Mouse (Mus musculus) embryonic fibroblast, embryonic 13.5 days (primary cell): ENCODE measurements around the gene Rad51. TPM values are rescaled to one million over a fixed set of nuclear protein-coding genes. Genes with fewer than 3 reads are reported as not detected.

ENCODE experiments used
- H3K27ac ChIP-seq: 2 replicates; pipeline ENCODE4 v1.5.1; 2012; ENCODE audit warnings: low read length, control low read depth, inconsistent platforms; ENCODE audit not compliant: insufficient read depth
- H3K4me1 ChIP-seq: 2 replicates; pipeline ENCODE4 v1.6.1; 2011; ENCODE audit warnings: low read length; ENCODE audit not compliant: control insufficient read depth, insufficient read depth
- H3K4me3 ChIP-seq: 2 replicates; pipeline ENCODE4 v1.5.1; 2011; ENCODE audit warnings: mild to moderate bottlenecking, control low read depth, low read length; ENCODE audit not compliant: insufficient read depth
- CTCF ChIP-seq: IDR thresholded peaks from 2 replicates; pipeline ENCODE4 v1.5.1; 2011; ENCODE audit warnings: mild to moderate bottlenecking, control low read depth, low read length, moderate library complexity, borderline replicate concordance; ENCODE audit not compliant: insufficient read depth
- POLR2A ChIP-seq: IDR thresholded peaks from 2 replicates; pipeline ENCODE4 v1.6.1; 2011; ENCODE audit warnings: low read depth, mild to moderate bottlenecking, control low read depth, low read length, moderate library complexity
- polyA plus RNA-seq: library from polyadenylated mRNA; stranded (reverse); fragments of >200 nt; gene quantifications from 2 replicates; pipeline ENCODE4 v1.2.4, GENCODE M21; 2011; ENCODE audit warnings: low read depth; ENCODE audit not compliant: missing spikeins, insufficient read length

Rad51 gene
- polyA plus RNA-seq, 1 experiment: 31.6 TPM

DNA sequence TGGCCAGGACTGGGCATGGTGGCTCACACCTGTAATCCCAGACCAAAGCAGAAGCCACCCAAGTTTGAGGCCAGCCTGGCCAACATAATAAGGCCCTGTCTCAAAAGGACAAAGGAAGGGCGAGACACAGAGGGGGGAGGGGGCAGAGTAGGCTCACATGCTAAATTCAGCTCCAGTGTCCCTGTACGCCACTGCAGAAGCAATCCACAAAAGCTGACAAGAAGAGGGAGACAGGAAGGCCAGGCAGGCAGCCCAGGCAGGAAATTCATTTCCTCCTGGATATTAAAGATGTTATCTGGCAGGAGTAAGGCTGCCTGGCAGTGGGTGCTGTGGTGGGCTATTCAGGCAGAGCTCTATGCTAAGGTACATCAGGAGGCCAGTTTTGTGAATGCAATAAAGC is 48.7 kb downstream of the Rad51 start:
- TF ChIP-seq CTCF: no peak
- TF ChIP-seq POLR2A: no peak
- Histone ChIP-seq H3K27ac (no peak overlapping the region), H3K4me3 (no peak overlapping the region), H3K4me1 (no peaks in the 10 kb centered on the region)

DNA sequence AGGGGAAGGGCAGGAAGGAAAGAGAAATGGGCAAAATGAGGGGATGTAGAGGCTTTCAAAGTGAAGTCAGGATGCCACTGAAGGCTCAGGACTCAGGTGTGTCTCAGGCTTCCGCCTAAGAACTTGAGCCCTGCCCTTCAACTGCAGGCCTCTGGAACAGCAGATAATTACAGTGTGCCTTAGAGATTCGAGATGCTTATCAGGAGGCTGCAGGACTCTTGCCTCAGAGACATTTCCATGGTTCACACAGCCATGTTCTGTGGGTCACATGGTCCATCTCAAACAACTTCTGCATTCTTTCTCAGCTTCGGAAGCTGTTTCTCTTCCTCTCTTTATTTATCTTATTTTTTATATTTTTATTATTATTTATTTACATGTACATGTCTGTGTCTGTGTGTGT is 50.5 kb downstream of the Rad51 start:
- no peak overlapping the region for H3K4me3 ChIP-seq
- no peak for TF ChIP-seq POLR2A
- TF ChIP-seq CTCF: no peak
- no peak overlapping the region for H3K27ac ChIP-seq
- H3K4me1 ChIP-seq: no peaks in the 10 kb centered on the region

DNA sequence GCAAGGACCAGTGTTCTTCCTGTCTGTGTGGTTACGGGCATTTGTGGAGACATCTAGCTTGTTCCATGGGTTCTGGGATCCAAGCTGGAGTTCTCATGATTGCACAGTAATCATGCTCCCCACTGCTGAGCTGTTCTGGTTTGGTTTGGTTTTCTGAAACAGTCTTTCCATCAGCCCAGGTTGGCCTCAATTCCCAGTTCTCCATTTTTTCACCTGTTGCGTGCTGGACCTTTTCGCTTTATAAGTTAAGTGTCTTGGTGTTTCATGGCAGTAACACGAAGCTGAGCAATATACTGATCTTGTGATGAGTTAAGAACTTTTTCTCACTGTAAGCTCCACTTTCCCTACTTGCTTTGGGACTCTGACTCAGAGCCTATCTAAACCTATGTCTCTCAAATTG is 51.4 kb downstream of the Rad51 start:
- no peaks in the 10 kb centered on the region for H3K4me1 ChIP-seq
- TF ChIP-seq CTCF: no peak
- no peak overlapping the region for H3K4me3 ChIP-seq
- H3K27ac ChIP-seq: no peak overlapping the region

DNA sequence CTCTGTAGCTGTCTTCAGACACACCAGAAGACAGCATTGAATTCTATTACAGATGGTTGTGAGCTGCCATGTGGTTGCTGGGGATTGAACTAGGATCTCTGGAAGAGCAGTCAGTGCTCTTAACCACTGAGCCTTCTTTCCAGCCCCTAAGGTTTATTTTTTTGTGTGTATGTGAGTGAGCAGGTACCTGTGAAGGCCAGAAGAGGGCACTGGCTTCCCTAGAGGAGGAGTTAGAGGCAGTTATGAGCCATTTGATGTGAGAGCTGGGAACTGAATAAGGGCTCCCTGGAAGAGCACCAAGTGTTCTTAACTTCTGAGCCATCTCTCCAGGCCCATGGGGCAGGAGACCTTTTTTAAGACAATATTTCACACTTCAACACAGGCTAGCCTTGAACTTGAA is 52.8 kb downstream of the Rad51 start:
- H3K27ac ChIP-seq: no peak overlapping the region
- H3K4me1 ChIP-seq: no peaks in the 10 kb centered on the region
- H3K4me3 ChIP-seq: no peak overlapping the region
- no peak for TF ChIP-seq POLR2A
- no peak for TF ChIP-seq CTCF

DNA sequence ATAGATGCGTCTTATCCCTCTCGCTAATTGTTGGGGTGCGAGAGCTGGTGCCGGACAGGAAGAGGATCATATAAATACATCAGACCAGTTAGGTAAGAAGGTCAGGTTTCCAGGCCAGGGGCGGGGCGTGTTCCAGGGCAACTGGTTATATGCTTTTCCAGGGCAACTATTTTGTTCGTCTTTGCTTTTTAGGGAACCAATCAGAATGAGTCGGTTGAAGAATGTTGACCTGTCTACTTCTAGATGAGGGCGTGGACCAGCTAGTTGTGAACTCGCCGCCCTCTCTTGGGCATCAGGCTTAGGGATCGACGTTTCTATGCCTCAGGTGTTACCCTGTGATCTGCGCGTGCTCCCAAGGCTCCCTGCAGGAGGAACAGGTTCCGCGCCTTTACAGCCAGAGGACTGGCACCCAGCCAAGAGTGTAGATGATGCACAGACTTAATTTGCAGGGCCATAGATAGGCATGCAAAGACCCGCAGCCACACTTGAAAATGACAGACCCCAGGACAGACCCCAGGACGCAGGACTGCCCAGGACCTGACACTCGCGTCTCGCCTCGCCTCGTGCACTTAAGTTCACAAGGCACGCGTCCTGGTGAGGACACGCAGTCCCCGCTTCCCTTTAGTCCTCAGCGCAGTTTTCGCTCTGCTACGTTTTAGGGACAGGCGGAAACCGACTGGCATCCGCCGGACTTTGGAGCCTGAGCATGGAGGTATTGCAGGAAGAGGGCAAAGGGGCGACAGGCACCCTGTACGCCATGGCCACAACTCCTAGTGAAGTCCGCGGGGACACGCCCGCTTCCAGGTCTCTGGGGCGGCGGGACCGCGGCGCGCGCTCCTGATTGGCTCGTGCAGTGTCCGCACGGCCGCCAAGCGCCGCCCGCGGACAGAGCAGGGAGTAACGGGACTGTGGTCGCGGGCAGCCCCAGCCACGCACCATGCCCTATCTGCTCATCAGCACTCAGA is 54.6 kb downstream of the Rad51 start, which contains the start of gene Gchfr:
Gene Gchfr (plus strand): TSS at position 873 of the 965 bp plus-strand sequence.
- Histone ChIP-seq H3K4me3 (peak within 1 kb of the TSS; percentile 43), H3K4me1 (peaks cover 6% of the 10 kb centered on the region; the same call in 1 of the 2 replicates), H3K27ac (no peak within 1 kb of the TSS)
- TF ChIP-seq CTCF: no peak
- no peak for TF ChIP-seq POLR2A

DNA sequence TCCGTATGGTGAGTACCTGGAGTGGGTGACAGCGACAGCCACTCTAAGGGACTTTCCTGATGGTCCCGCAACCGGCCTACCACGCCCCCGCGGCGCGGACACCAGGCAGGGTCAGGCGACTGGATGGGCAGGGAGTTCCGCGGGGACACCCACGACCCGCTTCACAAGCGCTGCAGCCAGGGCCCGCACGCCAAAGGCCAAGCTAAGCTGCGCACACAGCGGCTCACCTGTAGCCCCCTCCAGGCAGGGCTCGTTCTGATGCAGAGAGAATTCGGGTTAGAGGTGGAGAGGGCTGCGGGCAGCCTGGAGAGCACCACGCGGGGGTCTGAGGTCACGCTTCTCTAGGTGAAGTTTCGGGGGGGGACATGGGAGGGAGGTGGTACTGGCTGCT is 55.3 kb downstream of the Rad51 start:
- TF ChIP-seq CTCF: no peak
- no peak for TF ChIP-seq POLR2A
- no peak overlapping the region for H3K27ac ChIP-seq

DNA sequence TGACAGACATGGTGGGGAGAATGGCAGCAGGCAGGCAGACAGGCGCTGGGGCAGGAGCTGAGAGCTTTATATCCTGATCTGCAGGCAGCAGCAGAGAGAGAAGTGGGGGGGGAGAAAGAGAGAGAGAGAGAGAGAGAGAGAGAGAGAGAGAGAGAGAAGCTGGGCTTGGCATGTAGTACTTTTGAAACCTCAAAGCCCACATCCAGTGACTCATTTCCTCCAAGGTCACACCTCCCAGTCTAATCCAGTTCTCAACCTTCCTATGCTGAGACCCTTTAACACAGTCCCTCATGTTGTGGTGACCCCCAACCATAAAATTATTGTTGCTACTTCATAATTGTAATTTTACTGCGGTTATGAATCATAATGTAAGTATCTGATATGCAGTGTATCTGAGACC is 57.7 kb downstream of the Rad51 start:
- Histone ChIP-seq H3K27ac (no peak overlapping the region), H3K4me3 (no peak overlapping the region), H3K4me1 (peaks cover 13% of the 10 kb centered on the region)
- TF ChIP-seq CTCF (no peak), POLR2A (no peak)

More for the DNA sequence above, 55.3 kb downstream of the Rad51 start:
- peaks cover 10% of the 10 kb centered on the region for H3K4me1 ChIP-seq
- H3K4me3 ChIP-seq: peak overlapping the region; percentile 43

DNA sequence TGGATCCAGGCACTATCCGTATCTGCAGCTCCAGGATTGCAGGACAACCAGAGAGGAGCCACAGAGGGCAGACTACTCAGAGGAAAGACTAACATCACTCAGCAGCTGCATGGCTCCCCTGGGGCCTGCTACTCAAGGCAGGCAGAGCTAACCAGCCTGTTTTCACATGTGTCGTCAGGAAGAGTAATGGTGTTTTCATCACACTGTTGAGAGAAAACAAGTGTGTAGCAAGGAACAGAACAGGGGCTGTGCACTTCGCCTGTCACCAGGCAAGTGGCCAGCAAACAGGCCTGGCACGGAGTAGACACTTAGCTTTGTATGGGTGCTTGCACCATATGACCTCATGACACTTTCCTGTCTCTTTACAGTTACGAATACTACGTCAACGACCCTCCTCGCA is 59.0 kb downstream of the Rad51 start:
- no peak overlapping the region for H3K27ac ChIP-seq
- no peak overlapping the region for H3K4me3 ChIP-seq
- peaks cover 13% of the 10 kb centered on the region for H3K4me1 ChIP-seq
- TF ChIP-seq POLR2A: no peak

DNA sequence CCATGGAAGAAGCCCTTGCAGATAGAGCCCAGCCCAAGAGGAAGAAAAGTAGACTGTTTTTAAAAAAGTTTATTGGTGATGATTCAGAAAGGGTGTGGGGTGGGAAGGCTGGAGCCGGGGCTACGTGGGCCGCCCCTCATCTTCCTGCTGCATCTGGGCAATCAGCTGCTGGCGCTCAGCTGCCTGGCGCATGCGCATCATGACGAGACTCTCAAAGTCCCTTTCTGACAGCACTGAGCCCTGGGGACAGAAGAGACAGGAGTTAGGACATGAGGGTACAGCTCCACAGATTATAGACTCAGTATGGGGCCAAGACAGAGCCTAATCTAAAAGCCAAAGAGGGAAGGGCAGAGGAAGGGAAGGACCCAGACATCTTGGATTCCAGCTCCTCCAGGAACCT is 59.9 kb downstream of the Rad51 start:
- peaks cover 13% of the 10 kb centered on the region for H3K4me1 ChIP-seq
- H3K27ac ChIP-seq: no peak overlapping the region
- TF ChIP-seq CTCF: no peak
- TF ChIP-seq POLR2A: no peak
- no peak overlapping the region for H3K4me3 ChIP-seq

DNA sequence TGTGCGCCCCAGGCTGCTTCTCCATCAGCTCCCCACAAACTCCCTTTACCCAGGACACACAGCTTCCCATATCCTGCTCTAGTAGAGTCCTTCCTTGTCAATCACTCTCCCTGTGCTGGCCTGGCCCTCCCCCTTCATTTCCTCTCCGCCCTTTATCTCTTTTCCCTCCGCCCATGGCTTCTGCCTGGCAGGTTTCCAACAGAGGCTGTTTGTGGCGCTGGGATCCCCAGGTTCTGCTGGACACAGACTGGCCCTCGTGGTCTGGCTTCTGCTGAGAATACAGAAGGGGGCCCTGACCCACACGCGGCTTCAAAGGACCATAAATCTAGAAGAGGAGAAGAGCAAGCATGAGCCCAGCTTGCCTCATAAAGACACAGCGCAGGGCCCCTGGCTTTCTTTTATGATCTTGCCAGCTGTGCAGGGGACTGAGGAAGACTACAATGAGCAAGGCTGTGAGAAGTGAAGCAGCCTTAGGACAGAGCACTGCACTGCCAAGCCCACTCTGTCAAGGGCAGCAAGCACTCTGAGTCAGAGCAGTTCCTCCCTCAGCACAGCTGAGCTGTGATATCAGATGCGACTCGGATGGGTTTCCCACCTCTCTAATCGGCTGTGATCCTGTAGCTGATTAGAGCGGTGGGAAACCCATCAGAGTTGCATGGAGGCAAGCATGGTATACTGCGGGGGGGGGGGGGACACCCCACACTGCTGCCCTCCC is 60.4 kb downstream of the Rad51 start:
- TF ChIP-seq POLR2A: no peak
- no peak for TF ChIP-seq CTCF
- peaks cover 13% of the 10 kb centered on the region for H3K4me1 ChIP-seq
- peak overlapping the region; percentile 24; the same call in 1 of the 2 replicates for H3K27ac ChIP-seq
- H3K4me3 ChIP-seq: no peak overlapping the region
